Mouse (Mus musculus) MEL (cell line): ENCODE measurements at regions not wholly inside any gene's neighbourhood (a gene's known extent, or its start where the extent isn't known, plus 50 kb on each side); places are given as distances from the start of the nearest gene placed in this dataset.

ENCODE experiments used
- BHLHE40 ChIP-seq: IDR thresholded peaks from 2 replicates; pipeline ENCODE4 v1.6.1; 2012; ENCODE audit warnings: low read depth, mild to moderate bottlenecking, inconsistent platforms, low read length, improper control_type of control experiment, borderline replicate concordance
- CTCF ChIP-seq, 3 experiments: IDR thresholded peaks in 2 of 3; conservative IDR thresholded peaks in 1 of 3; 2 replicates each; pipeline ENCODE4 v1.5.1; 2011 to 2012; ENCODE audit warnings: low read length in 3 of 3, low read depth in 2 of 3, mild to moderate bottlenecking in 2 of 3, improper control_type of control experiment in 1 of 3, inconsistent platforms in 1 of 3, mixed read lengths in 1 of 3, moderate library complexity in 1 of 3; ENCODE audit not compliant: control insufficient read depth in 1 of 3, insufficient read depth in 1 of 3, poor library complexity in 1 of 3, severe bottlenecking in 1 of 3
- EP300 ChIP-seq, 2 experiments: IDR thresholded peaks; 2 replicates each; pipeline ENCODE4 v1.6.1; 2011; ENCODE audit warnings: improper control_type of control experiment in 2 of 2, low read length in 2 of 2, low read depth in 1 of 2, mild to moderate bottlenecking in 1 of 2
- KAT2A ChIP-seq: conservative IDR thresholded peaks from 2 replicates; pipeline ENCODE4 v1.6.1; 2012; ENCODE audit warnings: low read depth, low read length, improper control_type of control experiment, inconsistent platforms
- MXI1 ChIP-seq: IDR thresholded peaks from 2 replicates; pipeline ENCODE4 v1.6.1; 2011; ENCODE audit warnings: mild to moderate bottlenecking, low read depth, low read length, improper control_type of control experiment
- POLR2A ChIP-seq, 2 experiments: IDR thresholded peaks; 2 replicates each; pipeline ENCODE4 v1.6.1; 2011 to 2012; ENCODE audit warnings: low read length in 2 of 2, mild to moderate bottlenecking in 2 of 2, control low read depth in 1 of 2, improper control_type of control experiment in 1 of 2, low read depth in 1 of 2, moderate library complexity in 1 of 2; ENCODE audit not compliant: control insufficient read depth in 1 of 2, insufficient read depth in 1 of 2, poor library complexity in 1 of 2

GRCm38 (mm10) chr19:60051151-60051550 lies 107.7 kb upstream of the Rab11fip2 start:
- no peak for TF ChIP-seq MXI1
- TF ChIP-seq EP300 (IDR thresholded peaks at IDR 0.05; ENCODE audit: low read depth in 1 of 2, low read length in 2 of 2) = no peak
- no peak for TF ChIP-seq KAT2A
- no peak for TF ChIP-seq POLR2A (IDR thresholded peaks at IDR 0.05; ENCODE audit: control insufficient read depth in 1 of 2, insufficient read depth in 1 of 2, low read depth in 1 of 2, low read length in 2 of 2, poor library complexity in 1 of 2)
- no peak for TF ChIP-seq CTCF (IDR thresholded peaks at IDR 0.05 in 2 of 3, conservative IDR thresholded peaks at IDR 0.05 in 1 of 3; ENCODE audit: control insufficient read depth in 1 of 3, insufficient read depth in 1 of 3, low read depth in 2 of 3, low read length in 3 of 3, poor library complexity in 1 of 3, severe bottlenecking in 1 of 3)
- TF ChIP-seq BHLHE40 = no peak
